Mouse (Mus musculus) ovary, adult 10 weeks (tissue): ENCODE measurements around the gene Nr1i3. TPM values are rescaled to one million over a fixed set of nuclear protein-coding genes. Genes with fewer than 3 reads are reported as not detected.

ENCODE experiments used
- polyA plus RNA-seq: library from polyadenylated mRNA; stranded (reverse); fragments of 350-450 nt; fragmentation: Illumina TruSeq; extraction: RNeasy Lipid Tissue Mini Kit (QIAGEN cat#74804); gene quantifications from one replicate; pipeline ENCODE4 v1.2.3, GENCODE M21; 2014

Gene Nr1i3
- polyA plus RNA-seq = not detected

DNA sequence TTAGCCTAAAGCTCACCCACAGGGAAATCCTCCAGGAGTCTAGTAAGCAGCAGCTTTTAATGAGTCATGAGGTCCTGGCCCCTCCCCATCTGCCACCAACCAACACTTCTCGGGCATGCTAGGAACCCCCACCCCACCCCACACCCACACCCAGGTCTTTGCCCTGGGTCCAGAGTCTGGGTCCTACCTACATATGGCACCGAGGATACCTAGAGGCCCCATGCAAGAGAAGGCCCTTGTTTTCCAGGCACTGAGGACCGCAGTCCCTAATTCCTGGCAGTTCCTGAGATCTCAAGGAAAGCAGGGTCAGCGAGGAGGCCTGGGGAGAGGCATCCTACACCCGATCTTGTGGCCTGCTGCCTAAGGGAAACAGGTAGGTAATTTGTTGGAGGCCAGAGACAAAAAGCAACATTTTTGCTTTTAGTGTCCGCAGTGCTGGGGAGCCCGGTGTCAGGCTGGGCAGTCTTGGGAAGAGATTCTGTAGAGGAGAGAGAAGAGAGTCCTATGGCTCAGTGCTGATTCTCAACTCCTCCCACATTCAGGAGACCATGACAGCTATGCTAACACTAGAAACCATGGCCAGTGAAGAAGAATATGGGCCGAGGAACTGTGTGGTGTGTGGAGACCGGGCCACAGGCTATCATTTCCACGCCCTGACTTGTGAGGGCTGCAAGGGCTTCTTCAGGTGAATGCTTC, at the start of gene Nr1i3:
Nr1i3 (plus strand) TSS at position 170 of the 696 bp plus-strand sequence.

DNA sequence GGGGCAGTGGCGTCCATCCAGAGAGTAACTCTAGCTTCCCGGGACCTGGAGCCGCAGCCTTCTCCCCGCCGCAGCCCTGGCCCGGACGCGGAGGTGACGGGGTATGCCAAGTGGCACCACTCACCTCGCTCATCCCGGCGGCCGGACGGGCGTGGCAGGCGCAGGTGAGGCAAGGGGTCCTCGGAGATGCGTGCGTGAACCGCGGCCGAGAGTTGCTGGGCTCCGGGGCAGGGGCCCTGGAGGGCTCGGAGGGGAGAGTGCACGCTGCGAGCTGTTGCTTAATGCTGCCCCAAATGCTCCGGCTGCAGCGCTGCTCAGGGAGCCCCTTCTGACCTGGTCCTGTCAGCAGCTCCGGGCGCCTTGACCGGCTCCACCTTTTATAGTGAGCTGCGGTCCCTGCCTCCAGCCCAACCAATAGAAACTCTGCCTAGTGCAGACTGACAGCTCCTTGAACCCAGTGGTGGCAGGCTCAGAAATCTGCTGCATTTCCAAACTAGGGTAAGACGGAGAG, 17.8 kb upstream of the Nr1i3 start, which contains the start of gene Pcp4l1:
Pcp4l1 (minus strand) TSS at position 382 of the 511 bp plus-strand sequence.

DNA sequence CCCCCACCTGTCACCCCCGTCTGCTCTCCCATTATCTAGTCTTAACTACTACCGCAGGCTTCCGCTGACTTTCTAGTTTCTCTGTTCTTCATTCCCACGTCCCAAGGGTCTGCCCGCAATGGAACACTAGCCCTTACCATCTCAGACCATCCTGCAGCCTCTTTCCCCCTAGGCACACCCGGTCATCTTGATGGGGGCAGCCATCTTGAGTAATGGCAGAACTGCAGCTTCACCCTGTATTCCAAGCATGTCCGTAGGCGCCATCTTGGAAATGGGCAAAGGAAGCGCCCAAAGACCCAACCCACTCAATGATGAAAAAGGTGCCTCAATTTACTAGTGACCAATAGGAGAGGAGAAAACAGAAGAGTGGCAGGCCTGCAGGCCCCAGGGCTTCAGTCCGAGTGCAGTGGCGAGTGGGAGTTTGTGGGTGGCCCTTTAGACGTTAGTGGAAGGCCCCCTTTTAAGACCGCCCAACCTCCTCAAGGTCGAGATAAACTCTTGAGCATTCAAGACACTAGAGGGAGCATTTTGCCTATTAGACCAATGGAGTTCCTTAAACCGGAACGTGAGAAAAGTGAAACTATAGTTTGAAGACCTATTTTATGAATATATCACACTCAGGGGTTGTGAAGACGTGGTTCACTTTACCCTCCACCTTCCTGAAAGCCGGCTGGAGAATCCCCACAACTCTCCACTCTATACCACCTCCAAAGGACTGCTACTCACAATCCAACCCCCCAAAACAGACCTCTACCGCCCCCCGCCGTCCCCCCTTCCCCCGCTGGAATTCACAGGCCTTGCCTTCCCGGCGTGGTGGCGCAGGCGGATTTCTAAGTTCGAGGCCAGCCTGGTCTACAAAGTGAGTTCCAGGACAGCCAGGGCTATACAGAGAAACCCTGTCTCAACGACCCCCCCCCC, 8.7 kb downstream of the Nr1i3 start, which contains the start of gene Tomm40l:
Tomm40l (minus strand) TSS at position 277 of the 918 bp plus-strand sequence.

GRCm38 (mm10) chr1:171224857-171225256, 11.1 kb downstream of the Nr1i3 start, which contains the start of gene Apoa2:
Gene Apoa2, plus strand, starts transcription at chr1:171225054.

DNA sequence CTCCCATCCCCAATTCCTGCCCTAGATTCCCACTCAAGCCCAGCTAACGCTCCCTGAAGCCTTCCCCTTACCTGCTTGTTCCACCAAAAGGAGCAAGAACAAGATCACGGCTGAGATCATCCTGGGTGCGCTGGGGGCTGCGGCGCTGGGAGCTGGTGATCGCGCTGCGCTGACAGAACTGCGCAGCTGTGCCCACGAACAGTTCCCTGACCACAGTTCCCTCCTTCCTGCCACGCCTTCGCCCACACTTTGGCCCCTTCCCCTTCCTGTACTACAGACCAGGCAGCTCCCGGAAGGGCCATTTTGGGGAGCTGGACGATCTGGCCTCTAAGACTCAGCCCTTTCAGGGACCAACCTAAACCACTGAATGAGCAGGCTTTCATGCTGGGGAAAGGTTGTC, 20.4 kb downstream of the Nr1i3 start, which contains the start of gene Fcer1g:
Fcer1g (minus strand) TSS at position 240 of the 400 bp plus-strand sequence.

DNA sequence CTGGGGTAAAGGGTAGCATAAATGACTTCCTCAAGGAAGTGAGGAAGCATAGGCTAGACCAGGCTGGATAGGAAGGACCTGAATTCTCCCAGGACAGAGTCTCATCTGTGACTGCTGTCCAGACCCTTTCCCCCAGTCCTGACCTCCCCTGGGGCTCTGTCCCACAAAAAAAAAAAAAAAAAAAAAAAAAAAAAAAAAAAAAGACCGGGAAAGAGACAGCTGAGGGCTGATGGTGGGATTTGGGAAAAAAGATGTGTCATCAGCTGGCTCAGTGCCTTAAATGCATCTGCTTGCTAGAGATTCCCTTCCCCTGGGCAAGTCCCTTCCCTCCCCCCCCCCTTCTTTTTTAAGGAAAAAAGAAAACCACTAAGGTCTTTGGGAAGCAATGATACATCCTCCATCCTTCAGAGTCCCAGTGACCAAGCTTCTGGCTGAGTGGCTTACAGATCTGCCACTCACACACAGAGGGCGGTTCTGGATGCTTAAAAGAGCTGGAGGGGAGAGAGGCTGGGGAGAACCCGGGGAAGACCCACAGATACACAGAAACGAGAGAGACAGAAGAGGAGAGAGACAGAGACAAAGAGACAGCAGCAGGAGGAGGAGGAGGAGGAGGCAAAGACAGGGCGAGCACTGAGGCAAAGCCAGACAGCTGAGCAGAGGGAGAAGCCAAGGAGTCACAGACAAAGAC, 36.3 kb downstream of the Nr1i3 start, which contains the start of gene Adamts4:
Adamts4 (plus strand) TSS at position 509 of the 688 bp plus-strand sequence.

DNA sequence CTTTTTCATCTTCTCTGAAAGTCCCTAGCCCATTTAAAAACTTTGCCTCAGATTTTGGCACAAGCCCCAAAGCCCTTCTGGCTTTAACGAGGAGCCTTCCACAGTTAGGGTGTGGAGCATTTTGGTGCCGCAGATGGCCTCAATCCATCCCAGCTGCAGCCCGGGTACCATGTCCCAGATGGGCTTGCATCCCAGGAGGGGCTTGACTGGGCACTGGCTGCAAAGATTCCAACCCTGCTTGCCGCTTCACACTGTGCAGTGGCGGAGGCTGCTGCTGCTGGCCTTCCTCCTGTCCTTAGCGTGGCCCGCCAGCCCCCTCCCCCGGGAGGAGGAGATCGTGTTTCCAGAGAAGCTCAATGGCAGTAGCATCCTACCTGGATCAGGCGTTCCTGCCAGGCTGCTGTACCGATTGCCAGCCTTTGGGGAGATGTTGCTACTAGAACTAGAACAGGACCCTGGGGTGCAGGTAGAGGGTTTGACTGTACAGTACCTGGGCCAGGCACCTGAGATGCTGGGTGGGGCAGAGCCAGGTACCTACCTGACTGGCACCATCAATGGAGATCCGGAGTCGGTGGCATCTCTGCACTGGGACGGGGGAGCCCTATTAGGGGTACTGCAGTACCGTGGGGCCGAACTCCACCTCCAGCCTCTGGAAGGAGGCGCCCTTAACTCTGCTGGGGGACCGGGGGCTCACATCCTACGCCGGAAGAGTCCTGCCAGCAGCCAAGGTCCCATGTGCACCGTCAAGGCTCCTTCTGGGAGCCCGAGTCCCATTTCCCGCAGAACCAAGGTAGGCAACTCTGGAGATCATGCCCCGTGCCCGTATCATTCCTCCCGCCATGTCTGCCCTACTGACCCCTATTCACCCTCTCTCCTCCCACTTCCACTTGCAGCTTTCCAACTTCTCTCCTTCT, 37.2 kb downstream of the Nr1i3 start, which contains the start of gene Ndufs2:
Ndufs2 (minus strand) TSS at position 709 of the 914 bp plus-strand sequence.

GRCm38 (mm10) chr1:171269848-171270572, 56.2 kb downstream of the Nr1i3 start, which contains the start of gene B4galt3:
Gene B4galt3, plus strand, starts transcription at chr1:171270328.

Other genes with a start within 250 kb of the Nr1i3 start
- 64.5 TPM for gene Fcgr2b, start 237.4 kb upstream of the Nr1i3 start, polyA plus RNA-seq
- 8.4 TPM for gene Fcgr4, start 195.1 kb upstream of the Nr1i3 start, polyA plus RNA-seq
- gene Fcgr3, start 149.0 kb upstream of the Nr1i3 start, polyA plus RNA-seq = 17.0 TPM
- gene Cfap126, start 100.1 kb upstream of the Nr1i3 start, polyA plus RNA-seq = 5.6 TPM
- gene Sdhc, start 63.4 kb upstream of the Nr1i3 start, polyA plus RNA-seq = 34.2 TPM
- not detected for gene Mpz, start 63.3 kb upstream of the Nr1i3 start, polyA plus RNA-seq
- gene Pcp4l1, start 17.7 kb upstream of the Nr1i3 start, polyA plus RNA-seq = 49.2 TPM
- 4.0 TPM for gene Tomm40l, start 8.5 kb downstream of the Nr1i3 start, polyA plus RNA-seq
- not detected for gene Apoa2, start 11.1 kb downstream of the Nr1i3 start, polyA plus RNA-seq
- gene Fcer1g, start 20.4 kb downstream of the Nr1i3 start, polyA plus RNA-seq = 46.0 TPM
- 5.0 TPM for gene Adamts4, start 36.5 kb downstream of the Nr1i3 start, polyA plus RNA-seq
- 37.5 TPM for gene Ndufs2, start 37.4 kb downstream of the Nr1i3 start, polyA plus RNA-seq
- gene B4galt3, start 56.4 kb downstream of the Nr1i3 start, polyA plus RNA-seq = 6.0 TPM
- gene Ppox, start 67.2 kb downstream of the Nr1i3 start, polyA plus RNA-seq = 4.1 TPM
- gene Usp21, start 74.0 kb downstream of the Nr1i3 start, polyA plus RNA-seq = 24.1 TPM
- 64.0 TPM for gene Ufc1, start 81.1 kb downstream of the Nr1i3 start, polyA plus RNA-seq
- 16.5 TPM for gene Dedd, start 115.2 kb downstream of the Nr1i3 start, polyA plus RNA-seq
- 10.9 TPM for gene Nit1, start 131.7 kb downstream of the Nr1i3 start, polyA plus RNA-seq
- 27.6 TPM for gene Pfdn2, start 131.7 kb downstream of the Nr1i3 start, polyA plus RNA-seq
- 0.40 TPM for gene Klhdc9, start 146.8 kb downstream of the Nr1i3 start, polyA plus RNA-seq
- 0.31 TPM for gene Nectin4, start 156.1 kb downstream of the Nr1i3 start, polyA plus RNA-seq
- gene Arhgap30, start 175.0 kb downstream of the Nr1i3 start, polyA plus RNA-seq = 4.2 TPM
- 1.1 TPM for gene Usf1, start 197.3 kb downstream of the Nr1i3 start, polyA plus RNA-seq
- not detected for gene Tstd1, start 204.9 kb downstream of the Nr1i3 start, polyA plus RNA-seq
- 48.9 TPM for gene F11r, start 223.6 kb downstream of the Nr1i3 start, polyA plus RNA-seq